8 mouse cellular contexts compared by ENCODE assay signal in genomic region chr19:59457951-59458742, GRCm38 (mm10). TPM values are rescaled to one million over a fixed set of nuclear protein-coding genes. Genes with fewer than 3 reads are reported as not detected.
DNase-seq lines count a peak whose midpoint lies in the region; ATAC-seq and TF ChIP-seq lines count a peak whose summit lies in the region.

Gene Emx2, plus strand, starts transcription at chr19:59458372.

- peak; percentile 56 for ATAC-seq in lung, embryonic 14.5 days (ENCODE audit: insufficient read depth)
- no peak for ATAC-seq in heart, embryonic 11.5 days (replicated peaks; ENCODE audit: insufficient number of reproducible peaks, low FRiP score, low TSS enrichment)
- ATAC-seq in kidney, embryonic 16.5 days (ENCODE audit: low FRiP score, low TSS enrichment) = peak; percentile 72

- H3K9me3 ChIP-seq in lung, embryonic 14.5 days (ENCODE audit: low read depth, low read length) = no peaks in the 10 kb centered on the region
- no peaks in the 10 kb centered on the region for H3K9me3 ChIP-seq in embryonic facial prominence, embryonic 10.5 days
- H3K9me3 ChIP-seq in heart, embryonic 11.5 days (replicated peaks; ENCODE audit: control insufficient read depth, low read length) = no peaks in the 10 kb centered on the region
- H3K9me3 ChIP-seq in kidney, embryonic 16.5 days (ENCODE audit: low read length) = no peaks in the 10 kb centered on the region

- H3K36me3 ChIP-seq in lung, embryonic 14.5 days (ENCODE audit: insufficient read depth) = no peaks in the 10 kb centered on the region
- no peaks in the 10 kb centered on the region for H3K36me3 ChIP-seq in embryonic facial prominence, embryonic 10.5 days (replicated peaks)
- no peaks in the 10 kb centered on the region for H3K36me3 ChIP-seq in heart, embryonic 11.5 days (ENCODE audit: control insufficient read depth, insufficient read depth, low read length)
- no peaks in the 10 kb centered on the region for H3K36me3 ChIP-seq in kidney, embryonic 16.5 days (ENCODE audit: insufficient read depth, low read length)

- WGBS in lung, embryonic 14.5 days = 1% methylated on average over 55 of the region's 58 CpGs
- WGBS in embryonic facial prominence, embryonic 10.5 days = under 1% methylated on average over 58 of the region's 58 CpGs
- under 1% methylated on average over 58 of the region's 58 CpGs for WGBS in heart, embryonic 11.5 days (ENCODE audit: insufficient replicate concordance)
- under 1% methylated on average over 51 of the region's 58 CpGs for WGBS in kidney, embryonic 16.5 days

- peak within 1 kb of the TSS; percentile 58 for H3K4me2 ChIP-seq in lung, embryonic 14.5 days
- H3K4me2 ChIP-seq in heart, embryonic 11.5 days = peak within 1 kb of the TSS; percentile 59
- peak within 1 kb of the TSS; percentile 55 for H3K4me2 ChIP-seq in kidney, embryonic 16.5 days (replicated peaks; ENCODE audit: low read depth, low read length)

- DNase-seq in lung, embryonic 14.5 days = peak; percentile 85
- DNase-seq in lung, postnatal 36 days = no peak
- DNase-seq in embryonic facial prominence, embryonic 10.5 days (ENCODE audit: low spot score) = peak; percentile 92
- peak; percentile 40 for DNase-seq in liver
- DNase-seq in right cerebral cortex, adult 18-20 months = peak; percentile 59
- no peak for DNase-seq in spleen, postnatal 14 days (ENCODE audit: low spot score in 2 of 2)

- no peak within 1 kb of the TSS for H3K9ac ChIP-seq in lung, embryonic 14.5 days
- H3K9ac ChIP-seq in heart, embryonic 11.5 days (ENCODE audit: low read depth, low read length) = peak within 1 kb of the TSS; percentile 16; the same call in 1 of the 2 replicates
- H3K9ac ChIP-seq in kidney, embryonic 16.5 days (replicated peaks; ENCODE audit: low read length) = peak within 1 kb of the TSS; percentile 92

- peaks cover 100% of the 10 kb centered on the region for H3K27me3 ChIP-seq in lung, embryonic 14.5 days (ENCODE audit: insufficient read depth, low read length)
- peaks cover 100% of the 10 kb centered on the region for H3K27me3 ChIP-seq in embryonic facial prominence, embryonic 10.5 days (replicated peaks; ENCODE audit: low read depth, poor library complexity, severe bottlenecking)
- H3K27me3 ChIP-seq in heart, embryonic 11.5 days (ENCODE audit: control insufficient read depth, insufficient read depth, low read length) = peaks cover 97% of the 10 kb centered on the region
- peaks cover 81% of the 10 kb centered on the region for H3K27me3 ChIP-seq in kidney, embryonic 16.5 days (ENCODE audit: insufficient read depth, low read length)

- peak within 1 kb of the TSS; percentile 34 for H3K4me3 ChIP-seq in lung, embryonic 14.5 days (ENCODE audit: low read depth, low read length)
- peak within 1 kb of the TSS; percentile 68 for H3K4me3 ChIP-seq in embryonic facial prominence, embryonic 10.5 days
- peak within 1 kb of the TSS; percentile 38 for H3K4me3 ChIP-seq in heart, embryonic 11.5 days (ENCODE audit: low read depth, low read length)
- peak within 1 kb of the TSS; percentile 70 for H3K4me3 ChIP-seq in kidney, embryonic 16.5 days (ENCODE audit: low read length)

- H3K4me1 ChIP-seq in lung, embryonic 14.5 days (ENCODE audit: insufficient read depth) = no peaks in the 10 kb centered on the region
- peaks cover 38% of the 10 kb centered on the region for H3K4me1 ChIP-seq in embryonic facial prominence, embryonic 10.5 days
- H3K4me1 ChIP-seq in heart, embryonic 11.5 days (ENCODE audit: control insufficient read depth, insufficient read depth, low read length) = peaks cover 8% of the 10 kb centered on the region; the same call in 1 of the 2 replicates
- H3K4me1 ChIP-seq in kidney, embryonic 16.5 days (ENCODE audit: insufficient read depth, low read length) = peaks cover 7% of the 10 kb centered on the region; the same call in 1 of the 2 replicates

- no peak for TF ChIP-seq CTCF in lung, embryonic 14.5 days (IDR thresholded peaks at IDR 0.05; ENCODE audit: low read depth)

- no peak within 1 kb of the TSS for H3K27ac ChIP-seq in lung, embryonic 14.5 days (ENCODE audit: low read depth)
- H3K27ac ChIP-seq in embryonic facial prominence, embryonic 10.5 days (replicated peaks) = peak within 1 kb of the TSS; percentile 89
- no peak within 1 kb of the TSS for H3K27ac ChIP-seq in heart, embryonic 11.5 days (ENCODE audit: low read depth, low read length)
- H3K27ac ChIP-seq in kidney, embryonic 16.5 days (ENCODE audit: low read length) = peak within 1 kb of the TSS; percentile 98

RNA-seq across cellular contexts. Expression of gene Emx2, which starts in this region (rescaled TPM):
- not detected in 2 replicates for polyA plus RNA-seq in lung, embryonic 14.5 days (2014; fragmentation: Nextera tagmentation; extraction: Ambion mirVana)
- 8.0 and 12.1 TPM in 2 replicates for polyA plus RNA-seq in embryonic facial prominence, embryonic 10.5 days (2016; fragmentation: Nextera tagmentation; extraction: Ambion mirVana)
- polyA plus RNA-seq in heart, embryonic 11.5 days (2014; fragmentation: Nextera tagmentation; extraction: Ambion mirVana) = 0.19 and 0.44 TPM in 2 replicates
- 29.7 and 38.1 TPM in 2 replicates for polyA plus RNA-seq in kidney, embryonic 16.5 days (2015; fragmentation: Nextera tagmentation; extraction: Ambion mirVana)

Comparison
In these comparisons a context has a peak if more than half of its experiments do, and no peak if none do; other contexts are left out.
1. Peak in DNase-seq, ATAC-seq, H3K4me3 ChIP-seq and H3K4me2 ChIP-seq in lung, embryonic 14.5 days; RNA of the gene not detected or under 1 TPM.
2. DNase-seq: peak in embryonic facial prominence, embryonic 10.5 days (single experiment), liver (single experiment) and right cerebral cortex, adult 18-20 months (single experiment); none in lung, postnatal 36 days (single experiment) and spleen, postnatal 14 days (0 of 2).
3. H3K27ac ChIP-seq: peak in embryonic facial prominence, embryonic 10.5 days (single experiment) and kidney, embryonic 16.5 days (single experiment); none in lung, embryonic 14.5 days (single experiment) and heart, embryonic 11.5 days (single experiment).
4. Peak in every context shown above with its lines, with median percentiles within 50 percentile points of each other: H3K4me2 ChIP-seq and H3K4me3 ChIP-seq.